ENCODE assay signal across 8 mouse cellular contexts in the genomic region with DNA sequence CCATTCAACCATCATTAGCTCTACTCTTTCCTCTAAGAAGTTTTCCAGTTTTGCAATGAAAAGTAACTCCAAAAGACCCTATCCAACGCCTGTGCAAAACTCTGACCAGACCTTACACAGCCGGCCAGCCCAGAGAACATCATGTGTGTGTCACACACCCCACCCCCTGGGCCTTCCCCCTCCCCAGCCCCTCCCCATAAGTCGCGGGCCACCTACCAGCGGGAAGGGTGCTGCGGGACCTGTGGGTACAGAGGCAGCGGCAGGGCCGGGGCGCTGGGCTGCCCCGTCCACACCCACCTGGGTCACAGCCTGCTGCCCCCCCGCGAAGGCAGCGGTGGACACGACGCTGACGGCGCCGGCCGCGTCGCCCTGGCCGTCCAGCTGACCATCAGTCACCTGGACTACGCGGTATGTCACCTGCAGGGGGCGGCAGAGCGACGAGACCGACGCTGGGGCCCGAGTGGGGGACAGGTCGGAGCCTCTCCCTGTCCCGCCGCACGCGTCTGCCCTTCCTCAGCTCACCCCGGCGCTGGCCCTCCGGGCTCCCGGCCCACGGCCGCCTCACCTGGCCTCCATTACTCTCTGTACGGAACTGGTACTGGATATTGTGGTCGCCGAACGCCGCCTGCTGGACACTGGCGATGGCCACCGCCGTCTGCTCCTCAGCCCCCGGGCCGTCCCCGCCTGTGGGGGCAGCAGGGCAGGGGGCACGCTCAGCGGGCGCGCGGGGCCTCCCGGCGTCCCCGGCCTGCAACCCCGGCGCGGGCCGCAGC. TPM values are rescaled to one million over a fixed set of nuclear protein-coding genes. Genes with fewer than 3 reads are reported as not detected.
DNase-seq lines count a peak whose midpoint lies in the region; ATAC-seq and TF ChIP-seq lines count a peak whose summit lies in the region.

No protein-coding gene starts in this region.

- under 1% methylated on average over 64 of the region's 64 CpGs for WGBS in bone marrow, adult 2 months
- under 1% methylated on average over 64 of the region's 64 CpGs for WGBS in embryonic facial prominence, embryonic 15.5 days
- 2% methylated on average over 34 of the region's 64 CpGs for WGBS in limb, embryonic 14.5 days
- WGBS in midbrain, embryonic 16.5 days = under 1% methylated on average over 40 of the region's 64 CpGs
- WGBS in spleen, adult 2 months = under 1% methylated on average over 64 of the region's 64 CpGs

- H3K27me3 ChIP-seq in embryonic facial prominence, embryonic 15.5 days = no peaks in the 10 kb centered on the region
- H3K27me3 ChIP-seq in limb, embryonic 14.5 days (ENCODE audit: control insufficient read depth, insufficient read depth, low read length) = no peaks in the 10 kb centered on the region
- no peaks in the 10 kb centered on the region for H3K27me3 ChIP-seq in midbrain, embryonic 16.5 days (ENCODE audit: control insufficient read depth, insufficient read depth, low read depth, low read length)
- H3K27me3 ChIP-seq in spleen, adult 2 months (ENCODE audit: control insufficient read depth, insufficient read depth, low read length) = no peaks in the 10 kb centered on the region

- peak overlapping the region; percentile 99 for H3K27ac ChIP-seq in bone marrow, adult 2 months (ENCODE audit: control insufficient read depth, insufficient read depth, low read depth, low read length, poor library complexity)
- peak overlapping the region; percentile 99 for H3K27ac ChIP-seq in embryonic facial prominence, embryonic 15.5 days (replicated peaks)
- H3K27ac ChIP-seq in limb, embryonic 14.5 days (replicated peaks; ENCODE audit: low read depth, low read length) = peak overlapping the region; percentile 97
- H3K27ac ChIP-seq in midbrain, embryonic 16.5 days (ENCODE audit: low read length) = peak overlapping the region; percentile 99
- H3K27ac ChIP-seq in spleen, adult 2 months (ENCODE audit: insufficient read depth, low read length) = peak overlapping the region; percentile 89

- peaks cover 52% of the 10 kb centered on the region for H3K36me3 ChIP-seq in embryonic facial prominence, embryonic 15.5 days
- peaks cover 65% of the 10 kb centered on the region for H3K36me3 ChIP-seq in limb, embryonic 14.5 days (ENCODE audit: control insufficient read depth, insufficient read depth, low read length)
- peaks cover 22% of the 10 kb centered on the region for H3K36me3 ChIP-seq in midbrain, embryonic 16.5 days (ENCODE audit: control insufficient read depth, insufficient read depth, low read length)
- H3K36me3 ChIP-seq in spleen, adult 2 months (ENCODE audit: control insufficient read depth, insufficient read depth, low read length) = peaks cover 22% of the 10 kb centered on the region

- peak; percentile 71 for TF ChIP-seq CTCF in bone marrow, adult 2 months (IDR thresholded peaks at IDR 0.05; ENCODE audit: control insufficient read depth, insufficient read depth, low read length)
- TF ChIP-seq CTCF in spleen, adult 2 months (IDR thresholded peaks at IDR 0.05; ENCODE audit: extremely low read depth, insufficient read depth, insufficient read length, insufficient replicate concordance) = peak; percentile 54; the same call in 1 of the 2 replicates

- DNase-seq in 416B (ENCODE audit: low read depth) = peak; percentile 84
- peak; percentile 86 to 89 for DNase-seq in heart, adult 9 months (ENCODE audit: low spot score in 2 of 2)
- peak; percentile 92 for DNase-seq in kidney, adult 9 months
- DNase-seq in limb, embryonic 14.5 days (ENCODE audit: low spot score) = peak; percentile 90
- peak; percentile 48 to 71 for DNase-seq in spleen, adult 2 months (ENCODE audit: low read depth in 1 of 2, low spot score in 2 of 2)

- peak overlapping the region; percentile 99 for H3K9ac ChIP-seq in embryonic facial prominence, embryonic 15.5 days
- H3K9ac ChIP-seq in limb, embryonic 14.5 days (ENCODE audit: low read depth, low read length, severe bottlenecking) = peak overlapping the region; percentile 99
- H3K9ac ChIP-seq in midbrain, embryonic 16.5 days (ENCODE audit: low read depth, low read length) = peak overlapping the region; percentile 99

- peak overlapping the region; percentile 83 for H3K4me2 ChIP-seq in embryonic facial prominence, embryonic 15.5 days (replicated peaks)
- H3K4me2 ChIP-seq in limb, embryonic 14.5 days (replicated peaks; ENCODE audit: low read depth, low read length, severe bottlenecking) = peak overlapping the region; percentile 77
- peak overlapping the region; percentile 94 for H3K4me2 ChIP-seq in midbrain, embryonic 16.5 days (ENCODE audit: low read length)

- no peaks in the 10 kb centered on the region for H3K9me3 ChIP-seq in embryonic facial prominence, embryonic 15.5 days (replicated peaks)
- H3K9me3 ChIP-seq in limb, embryonic 14.5 days (ENCODE audit: control insufficient read depth, low read length) = no peaks in the 10 kb centered on the region
- H3K9me3 ChIP-seq in midbrain, embryonic 16.5 days (replicated peaks; ENCODE audit: control insufficient read depth, low read length, poor library complexity, severe bottlenecking) = no peaks in the 10 kb centered on the region

- H3K4me3 ChIP-seq in bone marrow, adult 2 months (replicated peaks; ENCODE audit: control insufficient read depth, low read depth, low read length) = peak overlapping the region; percentile 80
- peak overlapping the region; percentile 89 for H3K4me3 ChIP-seq in embryonic facial prominence, embryonic 15.5 days (replicated peaks)
- peak overlapping the region; percentile 96 for H3K4me3 ChIP-seq in limb, embryonic 14.5 days (replicated peaks; ENCODE audit: low read length)
- peak overlapping the region; percentile 90 for H3K4me3 ChIP-seq in midbrain, embryonic 16.5 days (ENCODE audit: low read depth, low read length)
- peak overlapping the region; percentile 98 for H3K4me3 ChIP-seq in spleen, adult 2 months (ENCODE audit: extremely low read depth, insufficient read depth, insufficient read length)

- TF ChIP-seq POLR2A in bone marrow, adult 2 months (IDR thresholded peaks at IDR 0.05; ENCODE audit: borderline replicate concordance, control insufficient read depth, low read depth, low read length) = peak; percentile 55; the same call in 1 of the 2 replicates
- peak; percentile 39; the same call in 1 of the 2 replicates for TF ChIP-seq POLR2A in limb, embryonic 14.5 days (IDR thresholded peaks at IDR 0.05; ENCODE audit: borderline replicate concordance, extremely low read depth, insufficient read depth, insufficient read length)
- TF ChIP-seq POLR2A in spleen, adult 2 months (IDR thresholded peaks at IDR 0.05; ENCODE audit: low read depth, low read length) = peak; percentile 7; the same call in 1 of the 2 replicates

- peak; percentile 69 for ATAC-seq in embryonic facial prominence, embryonic 15.5 days (ENCODE audit: insufficient number of reproducible peaks, low FRiP score, low TSS enrichment, low read depth)
- peak; percentile 75 for ATAC-seq in limb, embryonic 14.5 days (ENCODE audit: low FRiP score, low read depth)
- ATAC-seq in midbrain, embryonic 16.5 days = peak; percentile 72

- H3K4me1 ChIP-seq in bone marrow, adult 2 months (ENCODE audit: control insufficient read depth, insufficient read depth, low read length) = peaks cover 3% of the 10 kb centered on the region; the same call in 1 of the 2 replicates
- peaks cover 26% of the 10 kb centered on the region for H3K4me1 ChIP-seq in embryonic facial prominence, embryonic 15.5 days
- peaks cover 12% of the 10 kb centered on the region for H3K4me1 ChIP-seq in limb, embryonic 14.5 days (ENCODE audit: control insufficient read depth, insufficient read depth, low read length)
- H3K4me1 ChIP-seq in midbrain, embryonic 16.5 days (ENCODE audit: control insufficient read depth, insufficient read depth, low read length) = peaks cover 24% of the 10 kb centered on the region
- peaks cover 9% of the 10 kb centered on the region for H3K4me1 ChIP-seq in spleen, adult 2 months (ENCODE audit: control insufficient read depth, insufficient read depth, insufficient read length)

RNA-seq across cellular contexts. Expression of a gene that starts 0.8 kb away (rescaled TPM):
- 88.9 and 89.6 TPM in 2 replicates for polyA plus RNA-seq in bone marrow, adult 2 months (2011; ENCODE audit: insufficient read depth, insufficient read length, low replicate concordance, missing spikeins)
- polyA plus RNA-seq in embryonic facial prominence, embryonic 15.5 days (2015; fragmentation: Nextera tagmentation; extraction: Ambion mirVana) = 23.3 and 25.0 TPM in 2 replicates
- 150 and 169 TPM in 2 replicates for polyA plus RNA-seq in limb, embryonic 14.5 days (2012; rRNA removed)
- 24.0 and 24.5 TPM in 2 replicates for polyA plus RNA-seq in limb, embryonic 14.5 days (2014; fragmentation: Nextera tagmentation; extraction: Ambion mirVana)
- polyA plus RNA-seq in midbrain, embryonic 16.5 days (2015; fragmentation: Nextera tagmentation; extraction: Ambion mirVana) = 28.6 and 29.6 TPM in 2 replicates
- 151 and 196 TPM in 2 replicates for polyA plus RNA-seq in spleen, adult 2 months (2012; rRNA removed)

RNA-seq across cellular contexts. Expression of a gene that starts 11.9 kb away (rescaled TPM):
- 9.2 and 42.2 TPM in 2 replicates for polyA plus RNA-seq in bone marrow, adult 2 months (2011; ENCODE audit: insufficient read depth, insufficient read length, low replicate concordance, missing spikeins)
- not detected in 2 replicates for polyA plus RNA-seq in embryonic facial prominence, embryonic 15.5 days (2015; fragmentation: Nextera tagmentation; extraction: Ambion mirVana)
- polyA plus RNA-seq in limb, embryonic 14.5 days (2012; rRNA removed) = 0.23 TPM in 1 of 2 replicates, not detected in the other
- not detected in 2 replicates for polyA plus RNA-seq in limb, embryonic 14.5 days (2014; fragmentation: Nextera tagmentation; extraction: Ambion mirVana)
- not detected in 2 replicates for polyA plus RNA-seq in midbrain, embryonic 16.5 days (2015; fragmentation: Nextera tagmentation; extraction: Ambion mirVana)
- polyA plus RNA-seq in spleen, adult 2 months (2012; rRNA removed) = 0.82 TPM in 1 of 2 replicates, not detected in the other

RNA-seq across cellular contexts. Expression of a gene that starts 17.5 kb away (rescaled TPM):
- 0.81 and 4.2 TPM in 2 replicates for polyA plus RNA-seq in bone marrow, adult 2 months (2011; ENCODE audit: insufficient read depth, insufficient read length, low replicate concordance, missing spikeins)
- 40.8 and 47.2 TPM in 2 replicates for polyA plus RNA-seq in embryonic facial prominence, embryonic 15.5 days (2015; fragmentation: Nextera tagmentation; extraction: Ambion mirVana)
- 24.3 and 32.3 TPM in 2 replicates for polyA plus RNA-seq in limb, embryonic 14.5 days (2012; rRNA removed)
- 29.4 and 29.9 TPM in 2 replicates for polyA plus RNA-seq in limb, embryonic 14.5 days (2014; fragmentation: Nextera tagmentation; extraction: Ambion mirVana)
- 16.7 and 19.0 TPM in 2 replicates for polyA plus RNA-seq in midbrain, embryonic 16.5 days (2015; fragmentation: Nextera tagmentation; extraction: Ambion mirVana)
- 7.5 and 9.4 TPM in 2 replicates for polyA plus RNA-seq in spleen, adult 2 months (2012; rRNA removed)

RNA-seq across cellular contexts. Expression of a gene that starts 17.8 kb away (rescaled TPM):
- 0.75 TPM in 1 of 2 replicates, not detected in the other for polyA plus RNA-seq in bone marrow, adult 2 months (2011; ENCODE audit: insufficient read depth, insufficient read length, low replicate concordance, missing spikeins)
- polyA plus RNA-seq in embryonic facial prominence, embryonic 15.5 days (2015; fragmentation: Nextera tagmentation; extraction: Ambion mirVana) = 3.3 and 4.8 TPM in 2 replicates
- polyA plus RNA-seq in limb, embryonic 14.5 days (2012; rRNA removed) = 1.4 TPM in 2 replicates
- 1.1 and 1.4 TPM in 2 replicates for polyA plus RNA-seq in limb, embryonic 14.5 days (2014; fragmentation: Nextera tagmentation; extraction: Ambion mirVana)
- polyA plus RNA-seq in midbrain, embryonic 16.5 days (2015; fragmentation: Nextera tagmentation; extraction: Ambion mirVana) = 0.60 and 0.84 TPM in 2 replicates
- 0.35 and 0.63 TPM in 2 replicates for polyA plus RNA-seq in spleen, adult 2 months (2012; rRNA removed)

RNA-seq across cellular contexts. Expression of a gene that starts 31.3 kb away (rescaled TPM):
- not detected in 2 replicates for polyA plus RNA-seq in bone marrow, adult 2 months (2011; ENCODE audit: insufficient read depth, insufficient read length, low replicate concordance, missing spikeins)
- 0.93 TPM in 1 of 2 replicates, not detected in the other for polyA plus RNA-seq in embryonic facial prominence, embryonic 15.5 days (2015; fragmentation: Nextera tagmentation; extraction: Ambion mirVana)
- polyA plus RNA-seq in limb, embryonic 14.5 days (2012; rRNA removed) = 0.55 TPM in 1 of 2 replicates, not detected in the other
- polyA plus RNA-seq in limb, embryonic 14.5 days (2014; fragmentation: Nextera tagmentation; extraction: Ambion mirVana) = not detected in 2 replicates
- not detected in 2 replicates for polyA plus RNA-seq in midbrain, embryonic 16.5 days (2015; fragmentation: Nextera tagmentation; extraction: Ambion mirVana)
- polyA plus RNA-seq in spleen, adult 2 months (2012; rRNA removed) = 15.6 and 18.2 TPM in 2 replicates

Comparison
In these comparisons a context has a peak if more than half of its experiments do, and no peak if none do; other contexts are left out.
1. Peak in every context shown above with its lines: DNase-seq, ATAC-seq, H3K4me3 ChIP-seq and H3K27ac ChIP-seq.